ENCODE assay signal across 9 mouse cellular contexts in the genomic region with DNA sequence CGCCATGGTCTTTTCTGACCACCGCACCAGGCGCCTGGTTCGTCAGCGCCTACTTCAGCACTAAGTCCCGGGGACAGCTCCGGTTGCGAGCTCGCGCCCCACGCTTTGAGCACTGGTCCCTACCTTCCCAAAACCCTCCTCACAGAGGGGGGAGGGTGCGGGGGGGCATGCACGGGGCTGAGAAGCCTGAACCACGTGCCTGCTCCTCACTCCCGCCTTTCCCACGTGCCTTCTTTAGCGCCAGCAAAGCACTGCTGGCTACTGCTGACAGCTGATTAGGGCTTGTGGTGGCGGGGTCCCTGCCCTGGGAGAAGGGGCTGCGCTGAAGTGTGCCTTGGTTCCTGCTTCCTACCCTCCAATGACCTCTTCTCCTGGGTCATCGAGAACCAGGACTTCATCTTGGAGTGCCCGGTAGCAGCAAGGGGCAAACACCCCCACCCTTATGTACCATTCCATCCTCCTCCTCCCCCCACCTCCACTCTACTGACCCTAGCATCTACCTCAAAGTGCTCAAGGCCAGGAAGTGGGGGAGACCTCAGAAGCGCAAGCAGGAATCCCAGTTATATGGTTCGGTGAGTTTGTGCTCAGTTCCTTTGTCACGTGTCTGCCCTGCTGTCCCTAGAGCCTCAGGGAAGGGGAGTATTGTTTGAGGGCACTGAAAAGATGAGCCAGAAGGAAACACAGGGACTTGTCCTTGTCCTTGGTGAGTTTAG. TPM values are rescaled to one million over a fixed set of nuclear protein-coding genes. Genes with fewer than 3 reads are reported as not detected.
DNase-seq lines count a peak whose midpoint lies in the region; ATAC-seq and TF ChIP-seq lines count a peak whose summit lies in the region.
"Had no signal": no experiment of that assay in that cellular context is flagged by ENCODE, and none has a peak within 500 bp of the region (broad histone marks: within the 10 kb centered on the region; RNA-seq: fewer than 3 reads in every experiment).

Gene Cplx3, minus strand, starts transcription at position 143 of the 713 bp plus-strand sequence.

- peaks cover 9% of the 10 kb centered on the region; the same call in 1 of the 2 replicates for H3K4me1 ChIP-seq in embryonic facial prominence, embryonic 12.5 days
- H3K4me1 ChIP-seq in liver, postnatal 0 days (ENCODE audit: insufficient read depth): peaks cover 5% of the 10 kb centered on the region; the same call in 1 of the 2 replicates

- H3K27me3 ChIP-seq in embryonic facial prominence, embryonic 12.5 days: peaks cover 12% of the 10 kb centered on the region; the same call in 1 of the 2 replicates
- H3K27me3 ChIP-seq in liver, postnatal 0 days (ENCODE audit: insufficient read depth, low read length): peaks cover 34% of the 10 kb centered on the region

- no peak within 1 kb of the TSS for H3K9ac ChIP-seq in embryonic facial prominence, embryonic 12.5 days
- H3K9ac ChIP-seq in liver, postnatal 0 days (replicated peaks): no peak within 1 kb of the TSS

- H3K4me3 ChIP-seq in embryonic facial prominence, embryonic 12.5 days: no peak within 1 kb of the TSS
- no peak within 1 kb of the TSS for H3K4me3 ChIP-seq in liver, postnatal 0 days (ENCODE audit: low read depth, low read length)

- TF ChIP-seq CTCF in liver, postnatal 0 days (IDR thresholded peaks at IDR 0.05; ENCODE audit: low read depth): no peak

- WGBS in embryonic facial prominence, embryonic 12.5 days: 5% methylated on average over 24 of the region's 24 CpGs
- 7% methylated on average over 24 of the region's 24 CpGs for WGBS in liver, postnatal 0 days (ENCODE audit: insufficient replicate concordance)

- DNase-seq in adrenal gland, postnatal 14 days: peak; percentile 83
- DNase-seq in adrenal gland, adult 2 months: no peak
- DNase-seq in B cell, adult 2 months: peak; percentile 64 to 65
- DNase-seq in induced T-regulatory cell, adult 2 months (ENCODE audit: low read depth): peak; percentile 64
- peak; percentile 71 for DNase-seq in liver, postnatal 0 days
- peak; percentile 58 for DNase-seq in ovary, postnatal 14 days (ENCODE audit: low spot score)
- DNase-seq in layer of hippocampus, adult 9-10 months (ENCODE audit: low spot score): no peak

- H3K27ac ChIP-seq in embryonic facial prominence, embryonic 12.5 days: no peak within 1 kb of the TSS
- no peak within 1 kb of the TSS for H3K27ac ChIP-seq in liver, postnatal 0 days (ENCODE audit: low read depth)

- H3K4me2 ChIP-seq in embryonic facial prominence, embryonic 12.5 days (replicated peaks): peak within 1 kb of the TSS; percentile 29
- no peak within 1 kb of the TSS for H3K4me2 ChIP-seq in liver, postnatal 0 days (ENCODE audit: low read depth, low read length)

- H3K9me3 ChIP-seq in embryonic facial prominence, embryonic 12.5 days: no peaks in the 10 kb centered on the region
- no peaks in the 10 kb centered on the region for H3K9me3 ChIP-seq in liver, postnatal 0 days (ENCODE audit: low read length)

- peak; percentile 82; the same call in 1 of the 2 replicates for ATAC-seq in embryonic facial prominence, embryonic 12.5 days (ENCODE audit: insufficient number of reproducible peaks, insufficient read depth, low FRiP score, low TSS enrichment)
- peak; percentile 45 for ATAC-seq in liver, postnatal 0 days

- no peaks in the 10 kb centered on the region for H3K36me3 ChIP-seq in embryonic facial prominence, embryonic 12.5 days
- no peaks in the 10 kb centered on the region for H3K36me3 ChIP-seq in liver, postnatal 0 days (replicated peaks; ENCODE audit: insufficient read depth, low read length)

- no peak for TF ChIP-seq EP300 in liver, postnatal 0 days (IDR thresholded peaks at IDR 0.05; ENCODE audit: low read depth)

RNA-seq across cellular contexts. Expression of gene Cplx3, which starts in this region (rescaled TPM):
- total RNA-seq in adrenal gland, postnatal 14 days (2021): not detected in 2 replicates
- not detected for total RNA-seq in adrenal gland, adult 2 months (2021)
- polyA plus RNA-seq in adrenal gland, adult 2 months (2012; rRNA removed): not detected in 2 replicates
- polyA plus RNA-seq in embryonic facial prominence, embryonic 12.5 days (2016; fragmentation: Nextera tagmentation; extraction: Ambion mirVana): 0.10 and 0.75 TPM in 2 replicates
- not detected in 2 replicates for polyA plus RNA-seq in liver, postnatal 0 days (2015; fragmentation: Nextera tagmentation; extraction: Ambion mirVana)
- polyA plus RNA-seq: gonadal fat pad, adult 2 months had no signal

Comparison
In these comparisons a context has a peak if more than half of its experiments do, and no peak if none do; other contexts are left out.
1. Peak in DNase-seq in adrenal gland, postnatal 14 days; RNA of the gene not detected or under 1 TPM.
2. Peak in ATAC-seq and H3K4me2 ChIP-seq in embryonic facial prominence, embryonic 12.5 days; RNA of the gene not detected or under 1 TPM.
3. Peak in DNase-seq and ATAC-seq in liver, postnatal 0 days; RNA of the gene not detected or under 1 TPM.
4. DNase-seq: peak in B cell, adult 2 months (2 of 2), induced T-regulatory cell, adult 2 months (single experiment) and ovary, postnatal 14 days (single experiment); none in adrenal gland, adult 2 months (single experiment) and layer of hippocampus, adult 9-10 months (single experiment).